Mouse (Mus musculus) liver, postnatal 0 days (tissue): ENCODE data around the gene Gm20388.

Experiments used
- CTCF ChIP-seq: sonication (generic); IDR thresholded peaks from 2 replicates; pipeline ENCODE4 v1.5.1; 2016; ENCODE audit warnings: antibody characterized with exemption, low read depth
- EP300 ChIP-seq: IDR thresholded peaks from 2 replicates; pipeline ENCODE4 v1.6.1; 2016; ENCODE audit warnings: antibody characterized with exemption, low read depth, mild to moderate bottlenecking

DNA sequence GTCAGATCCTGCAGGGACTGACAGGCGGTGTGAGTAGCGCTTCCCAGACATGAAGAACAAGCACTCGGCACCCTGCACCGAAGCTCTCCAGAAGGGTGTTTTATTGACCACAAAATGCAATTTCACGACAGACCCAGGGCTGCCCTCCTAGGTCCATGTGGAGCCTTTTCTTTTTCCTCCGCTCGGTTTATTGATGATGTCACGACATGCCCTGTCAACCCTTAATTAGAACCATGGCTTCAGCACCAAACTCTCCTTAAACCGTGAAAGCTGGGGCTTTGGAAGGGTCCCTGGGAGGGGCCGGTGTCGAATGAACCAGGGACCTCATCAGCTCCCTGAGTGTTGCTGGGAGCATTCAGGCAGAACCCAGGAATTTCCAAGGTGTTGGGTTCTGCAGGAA lies 1340.4 kb downstream of the Gm20388 start:
- TF ChIP-seq EP300 (no peak), CTCF (no peak)
